Mouse (Mus musculus) embryonic facial prominence, embryonic 11.5 days (tissue): ENCODE results near the gene Baiap2l1. TPM values are rescaled to one million over a fixed set of nuclear protein-coding genes. Genes with fewer than 3 reads are reported as not detected.
"Not testable (repeated sequence)": the region's sequence is repeated elsewhere in the genome, so short reads cannot be mapped to it uniquely, and the experiment has no call there.

ENCODE experiments used
- ATAC-seq: fragments of 200-750 bp; cut with Nextera tagmentation; replicated peaks from 2 replicates; pipeline ENCODE4 v1.8.0; 2017; ENCODE audit warnings: low read depth; ENCODE audit not compliant: insufficient number of reproducible peaks, low FRiP score, low TSS enrichment
- DNase-seq: peaks from one replicate; pipeline ENCODE4 v3.0.0-alpha.2; 2015; ENCODE audit warnings: low spot score
- H3K27ac ChIP-seq: fragments of 300-500 bp; sonication (generic); replicated peaks from 2 replicates; pipeline ENCODE4 v1.5.1; 2014; ENCODE audit warnings: mild to moderate bottlenecking, low read depth, low read length, control low read depth
- H3K27me3 ChIP-seq: fragments of 300-500 bp; sonication (generic); 2 replicates; pipeline ENCODE4 v1.6.1; 2014; ENCODE audit warnings: mild to moderate bottlenecking, low read length, moderate library complexity, mixed read lengths; ENCODE audit not compliant: control insufficient read depth, insufficient read depth
- H3K36me3 ChIP-seq: fragments of 300-500 bp; sonication (generic); replicated peaks from 2 replicates; pipeline ENCODE4 v1.6.1; 2014; ENCODE audit warnings: low read depth, mild to moderate bottlenecking, low read length, moderate library complexity, mixed read lengths; ENCODE audit not compliant: control insufficient read depth, insufficient read depth
- H3K4me1 ChIP-seq: fragments of 300-500 bp; sonication (generic); 2 replicates; pipeline ENCODE4 v1.6.1; 2014; ENCODE audit warnings: low read length, mixed read lengths; ENCODE audit not compliant: control insufficient read depth, insufficient read depth
- H3K4me2 ChIP-seq: fragments of 300-500 bp; sonication (generic); 2 replicates; pipeline ENCODE4 v1.6.1; 2014; ENCODE audit warnings: low read depth, mild to moderate bottlenecking, control low read depth, low read length, moderate library complexity
- H3K4me3 ChIP-seq: fragments of 300-500 bp; sonication (generic); 2 replicates; pipeline ENCODE4 v1.5.1; 2014; ENCODE audit warnings: low read depth, low read length, control low read depth
- H3K9ac ChIP-seq: fragments of 300-500 bp; sonication (generic); replicated peaks from 2 replicates; pipeline ENCODE4 v1.6.1; 2014; ENCODE audit warnings: mild to moderate bottlenecking, control low read depth, low read length
- H3K9me3 ChIP-seq: fragments of 300-500 bp; sonication (generic); replicated peaks from 2 replicates; pipeline ENCODE4 v1.6.1; 2016; ENCODE audit warnings: mild to moderate bottlenecking, low read length, inconsistent platforms, mixed read lengths; ENCODE audit not compliant: control insufficient read depth
- WGBS: fragments of 180-500 bp; shearing (Covaris S2); extraction: QIAGEN DNeasy Blood & Tissue Kit; methylation state at CpG from one replicate; pipeline ENCODE4 v1.1.7; 2014; 5-methylcytosine and 5-hydroxymethylcytosine counted together
- polyA plus RNA-seq: library from polyadenylated mRNA; unstranded; fragments of >200 nt; fragmentation: Nextera tagmentation; extraction: Ambion mirVana; gene quantifications from 2 replicates; pipeline ENCODE4 v1.2.1, GENCODE M21; 2014

The Baiap2l1 gene
- polyA plus RNA-seq, 1 experiment from 2014 or later, result 3.8 TPM

- no peak for DNase-seq
- no peaks in the 10 kb centered on the region for H3K4me1 ChIP-seq
- no peak overlapping the region for H3K27ac ChIP-seq
- no peak overlapping the region for H3K4me3 ChIP-seq
- ATAC-seq, result no peak
- WGBS, result 61% methylated on average over 1 of the region's 1 CpGs
- no peaks in the 10 kb centered on the region for H3K9me3 ChIP-seq
- no peaks in the 10 kb centered on the region for H3K27me3 ChIP-seq
- no peaks in the 10 kb centered on the region for H3K36me3 ChIP-seq
- H3K4me2 ChIP-seq, result no peak overlapping the region
- no peak overlapping the region for H3K9ac ChIP-seq
Observed at GRCm38 (mm10) chr5:144341085-144341484, 16.8 kb downstream of the Baiap2l1 start.

GRCm38 (mm10) chr5:144338787-144339186, 19.1 kb downstream of the Baiap2l1 start:
- 42% methylated on average over 1 of the region's 1 CpGs for WGBS
- no peak for ATAC-seq
- no peak for DNase-seq
- Histone ChIP-seq H3K4me1 (no peaks in the 10 kb centered on the region), H3K27me3 (no peaks in the 10 kb centered on the region), H3K36me3 (no peaks in the 10 kb centered on the region), H3K4me3 (no peak overlapping the region), H3K4me2 (no peak overlapping the region), H3K9me3 (no peaks in the 10 kb centered on the region), H3K27ac (no peak overlapping the region), H3K9ac (no peak overlapping the region)

DNA sequence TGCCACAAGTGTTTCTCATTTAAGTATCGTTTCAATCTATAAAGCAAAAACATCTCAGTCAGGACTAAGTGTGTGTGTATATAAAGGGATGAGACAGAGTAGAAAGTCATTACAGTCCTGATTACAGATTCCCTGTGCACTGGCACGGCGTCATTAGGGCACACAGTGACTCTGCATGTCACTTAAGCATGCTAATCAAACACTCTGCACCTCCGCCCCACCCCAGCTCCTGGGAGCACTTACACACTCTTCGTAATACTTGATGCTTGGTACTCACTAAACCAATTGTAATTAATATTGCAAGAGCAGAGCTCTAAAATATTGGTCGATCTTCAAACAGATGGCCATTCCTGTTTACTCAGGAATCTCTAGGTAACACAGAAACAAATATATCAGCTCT, 22.6 kb downstream of the Baiap2l1 start:
- not testable (repeated sequence) for H3K4me2 ChIP-seq, H3K27ac ChIP-seq, H3K4me1 ChIP-seq, ATAC-seq, H3K9me3 ChIP-seq, H3K4me3 ChIP-seq, DNase-seq, H3K27me3 ChIP-seq, H3K9ac ChIP-seq, H3K36me3 ChIP-seq
- 73% methylated on average over 6 of the region's 6 CpGs for WGBS

- Histone ChIP-seq H3K27ac (no peak overlapping the region), H3K36me3 (no peaks in the 10 kb centered on the region), H3K4me3 (no peak overlapping the region), H3K4me1 (no peaks in the 10 kb centered on the region), H3K9me3 (no peaks in the 10 kb centered on the region), H3K9ac (no peak overlapping the region), H3K27me3 (no peaks in the 10 kb centered on the region), H3K4me2 (no peak overlapping the region)
- ATAC-seq (no peak), DNase-seq (no peak)
- 88% methylated on average over 11 of the region's 11 CpGs for WGBS
Observed at GRCm38 (mm10) chr5:144334010-144334409, 23.9 kb downstream of the Baiap2l1 start.

DNA sequence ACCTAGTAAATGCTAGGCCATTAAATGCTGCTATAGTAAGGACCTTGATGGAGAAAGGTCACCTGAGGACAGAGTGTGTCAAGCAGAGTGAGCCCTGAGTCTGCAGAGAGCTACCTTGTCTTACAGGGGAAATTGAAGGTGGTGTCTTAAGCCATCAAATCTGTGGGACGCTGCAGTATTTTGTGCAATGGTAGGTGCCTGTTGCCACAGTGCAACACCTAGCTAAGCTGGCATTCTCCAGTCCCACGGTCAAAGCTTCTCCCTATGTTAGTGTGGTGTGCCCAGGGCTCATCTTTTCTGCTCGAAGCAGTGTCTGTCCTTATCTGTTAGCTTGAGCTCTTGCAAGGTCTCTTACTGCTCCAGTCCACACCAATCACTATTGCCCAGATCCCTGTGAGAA, 35.2 kb downstream of the Baiap2l1 start:
- Histone ChIP-seq H3K27ac (no peak overlapping the region), H3K4me3 (no peak overlapping the region), H3K9me3 (no peaks in the 10 kb centered on the region), H3K9ac (no peak overlapping the region), H3K4me1 (no peaks in the 10 kb centered on the region), H3K36me3 (no peaks in the 10 kb centered on the region), H3K4me2 (no peak overlapping the region), H3K27me3 (no peaks in the 10 kb centered on the region)
- 89% methylated on average over 3 of the region's 3 CpGs for WGBS
- ATAC-seq (no peak), DNase-seq (no peak)

DNA sequence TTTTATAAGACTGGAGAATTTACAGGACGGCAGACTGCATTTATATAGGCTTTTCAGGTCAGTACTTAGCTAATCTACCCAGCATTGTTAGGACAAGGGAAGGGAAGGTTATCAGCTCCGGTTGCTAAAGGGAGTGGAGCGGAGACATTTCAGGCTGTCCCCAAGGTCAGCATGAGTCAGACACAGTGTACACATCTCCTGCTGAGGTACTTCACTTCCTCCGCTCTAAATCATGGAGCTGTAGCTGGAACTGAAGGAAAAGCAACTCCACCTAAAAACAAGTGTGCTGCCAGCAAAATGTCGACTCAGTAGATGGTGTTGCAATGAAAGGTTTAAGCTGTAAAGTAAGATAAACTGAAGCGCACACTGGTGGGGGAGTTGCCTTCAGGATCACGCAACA, 36.2 kb downstream of the Baiap2l1 start:
- no peak overlapping the region for H3K27ac ChIP-seq
- ATAC-seq (no peak), DNase-seq (no peak)
- H3K27me3 ChIP-seq, result no peaks in the 10 kb centered on the region
- H3K4me3 ChIP-seq, result no peak overlapping the region
- H3K9me3 ChIP-seq, result no peaks in the 10 kb centered on the region
- H3K4me1 ChIP-seq, result no peaks in the 10 kb centered on the region
- no peak overlapping the region for H3K4me2 ChIP-seq
- H3K36me3 ChIP-seq, result no peaks in the 10 kb centered on the region
- WGBS, result 69% methylated on average over 7 of the region's 7 CpGs
- H3K9ac ChIP-seq, result no peak overlapping the region

DNA sequence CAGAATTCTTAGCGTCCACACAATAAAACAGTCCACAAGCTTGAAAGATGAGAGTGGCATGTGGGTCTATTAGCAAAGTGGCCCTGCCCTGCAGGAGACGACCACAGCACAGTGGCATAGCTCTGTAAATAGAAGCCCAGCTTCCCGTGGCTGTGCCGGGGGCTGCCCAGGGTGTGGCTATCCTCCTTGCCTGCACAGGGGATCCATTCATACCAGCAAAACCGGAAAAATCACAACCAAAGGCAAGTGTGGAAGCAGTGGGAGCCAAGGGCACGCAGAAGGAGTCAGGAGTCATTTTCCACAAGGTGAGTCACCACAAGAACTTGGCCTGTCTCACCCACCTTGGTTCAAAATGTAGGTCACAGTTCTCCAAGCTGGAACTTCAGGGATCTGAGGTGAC, 39.6 kb downstream of the Baiap2l1 start:
- 52% methylated on average over 6 of the region's 6 CpGs for WGBS

DNA sequence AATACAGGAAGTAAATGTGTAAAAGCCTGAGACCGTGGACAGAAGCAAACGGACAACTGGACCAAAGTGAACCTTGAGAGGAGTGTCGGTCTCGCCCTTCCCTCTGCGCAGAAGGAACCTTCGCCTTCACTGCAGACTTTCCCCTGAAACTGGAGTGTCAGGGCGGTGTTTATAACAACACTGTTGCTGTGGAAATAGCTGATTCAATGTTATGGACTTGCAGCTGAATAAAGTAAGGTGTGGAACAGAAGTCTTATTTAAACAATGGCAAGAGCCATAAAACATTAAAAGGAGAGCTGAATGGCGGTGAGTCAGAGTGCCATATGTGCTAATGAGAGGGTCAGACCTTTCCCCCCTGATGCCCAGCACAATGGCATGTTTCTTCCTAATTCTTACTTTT, 40.5 kb downstream of the Baiap2l1 start:
- H3K27ac ChIP-seq, result no peak overlapping the region
- H3K4me3 ChIP-seq, result no peak overlapping the region
- no peaks in the 10 kb centered on the region; the same call in 1 of the 2 replicates for H3K4me1 ChIP-seq
- DNase-seq, result no peak
- H3K9me3 ChIP-seq, result no peaks in the 10 kb centered on the region
- H3K9ac ChIP-seq, result no peak overlapping the region
- no peaks in the 10 kb centered on the region for H3K36me3 ChIP-seq
- WGBS, result 94% methylated on average over 8 of the region's 8 CpGs
- H3K4me2 ChIP-seq, result no peak overlapping the region
- no peak for ATAC-seq
- H3K27me3 ChIP-seq, result no peaks in the 10 kb centered on the region

More for the DNA sequence above, 39.6 kb downstream of the Baiap2l1 start:
- no peak for ATAC-seq
- no peaks in the 10 kb centered on the region for H3K9me3 ChIP-seq
- H3K4me3 ChIP-seq, result no peak overlapping the region
- no peak overlapping the region for H3K27ac ChIP-seq
- H3K27me3 ChIP-seq, result no peaks in the 10 kb centered on the region
- no peaks in the 10 kb centered on the region for H3K36me3 ChIP-seq
- no peak overlapping the region for H3K4me2 ChIP-seq
- H3K4me1 ChIP-seq, result no peaks in the 10 kb centered on the region; the same call in 1 of the 2 replicates
- H3K9ac ChIP-seq, result no peak overlapping the region
- no peak for DNase-seq
